Mouse (Mus musculus) midbrain, embryonic 14.5 days (tissue): ENCODE data around the gene Pi4kb. TPM values are rescaled to one million over a fixed set of nuclear protein-coding genes. Genes with fewer than 3 reads are reported as not detected.
A peak's percentile ranks its signal among the peaks of the same experiment; 100 is the strongest.
"Not testable (repeated sequence)": the region's sequence is repeated elsewhere in the genome, so short reads cannot be mapped to it uniquely, and the experiment has no call there.

ENCODE experiments used
- ATAC-seq: fragments of 200-750 bp; cut with Nextera tagmentation; 2 replicates; pipeline ENCODE4 v1.8.0; 2017; ENCODE audit warnings: moderate number of reproducible peaks, moderate library complexity; ENCODE audit not compliant: low FRiP score, low TSS enrichment
- DNase-seq: peaks from one replicate; pipeline ENCODE4 v3.0.0-alpha.2; 2015
- H3K27ac ChIP-seq: fragments of 300-500 bp; sonication (generic); replicated peaks from 2 replicates; pipeline ENCODE4 v1.5.1; 2014; ENCODE audit warnings: mild to moderate bottlenecking, low read depth, low read length, moderate library complexity
- H3K27me3 ChIP-seq: fragments of 300-500 bp; sonication (generic); 2 replicates; pipeline ENCODE4 v1.6.1; 2014; ENCODE audit warnings: low read length, control low read depth, mixed read lengths; ENCODE audit not compliant: control insufficient read depth, insufficient read depth
- H3K36me3 ChIP-seq: fragments of 300-500 bp; sonication (generic); 2 replicates; pipeline ENCODE4 v1.6.1; 2014; ENCODE audit warnings: low read length, control low read depth; ENCODE audit not compliant: control insufficient read depth, insufficient read depth
- H3K4me1 ChIP-seq: fragments of 300-500 bp; sonication (generic); 2 replicates; pipeline ENCODE4 v1.6.1; 2014; ENCODE audit warnings: mild to moderate bottlenecking, antibody characterized with exemption, low read length, control low read depth; ENCODE audit not compliant: control insufficient read depth, insufficient read depth
- H3K4me2 ChIP-seq: fragments of 300-500 bp; sonication (generic); 2 replicates; pipeline ENCODE4 v1.6.1; 2014; ENCODE audit warnings: mild to moderate bottlenecking, low read length, moderate library complexity
- H3K4me3 ChIP-seq: fragments of 300-500 bp; sonication (generic); replicated peaks from 2 replicates; pipeline ENCODE4 v1.5.1; 2014; ENCODE audit warnings: low read depth, low read length
- H3K9ac ChIP-seq: fragments of 300-500 bp; sonication (generic); replicated peaks from 2 replicates; pipeline ENCODE4 v1.6.1; 2014; ENCODE audit warnings: mild to moderate bottlenecking, low read length, moderate library complexity
- H3K9me3 ChIP-seq: fragments of 300-500 bp; sonication (generic); 2 replicates; pipeline ENCODE4 v1.6.1; 2016; ENCODE audit warnings: low read length, control low read depth, mixed read lengths; ENCODE audit not compliant: control insufficient read depth
- WGBS: fragments of 180-500 bp; shearing (Covaris S2); extraction: QIAGEN DNeasy Blood & Tissue Kit; methylation state at CpG from one replicate; pipeline ENCODE4 v1.1.7; 2014; 5-methylcytosine and 5-hydroxymethylcytosine counted together
- polyA plus RNA-seq: library from polyadenylated mRNA; unstranded; fragments of >200 nt; fragmentation: Nextera tagmentation; extraction: Ambion mirVana; gene quantifications from 2 replicates; pipeline ENCODE4 v1.2.1, GENCODE M21; 2014

Pi4kb gene
- polyA plus RNA-seq, 1 experiment from 2014 or later, result 28.7 TPM

- Histone ChIP-seq H3K4me2 (peak overlapping the region; percentile 77), H3K4me1 (peaks cover 14% of the 10 kb centered on the region), H3K36me3 (peaks cover 16% of the 10 kb centered on the region), H3K27ac (peak overlapping the region; percentile 94), H3K4me3 (peak overlapping the region; percentile 74), H3K27me3 (no peaks in the 10 kb centered on the region), H3K9ac (peak overlapping the region; percentile 62), H3K9me3 (no peaks in the 10 kb centered on the region)
- under 1% methylated on average over 40 of the region's 40 CpGs for WGBS
- ATAC-seq (peak; percentile 75), DNase-seq (peak; percentile 93)
Measured at GRCm38 (mm10) chr3:95015891-95016531, 41.5 kb downstream of the Pi4kb start.

- Histone ChIP-seq H3K4me3 (peak overlapping the region; percentile 74), H3K4me1 (peaks cover 14% of the 10 kb centered on the region), H3K27me3 (no peaks in the 10 kb centered on the region), H3K36me3 (peaks cover 10% of the 10 kb centered on the region), H3K9ac (peak overlapping the region; percentile 54), H3K4me2 (peak overlapping the region; percentile 77), H3K9me3 (no peaks in the 10 kb centered on the region), H3K27ac (peak overlapping the region; percentile 94)
- ATAC-seq (no peak), DNase-seq (no peak)
- WGBS, result 5% methylated on average over 21 of the region's 21 CpGs
Measured at GRCm38 (mm10) chr3:95016532-95017056, 42.1 kb downstream of the Pi4kb start.

- Histone ChIP-seq H3K9ac (no peak overlapping the region), H3K27me3 (no peaks in the 10 kb centered on the region), H3K4me1 (peaks cover 7% of the 10 kb centered on the region), H3K36me3 (no peaks in the 10 kb centered on the region), H3K4me3 (no peak overlapping the region), H3K9me3 (no peaks in the 10 kb centered on the region), H3K27ac (no peak overlapping the region), H3K4me2 (no peak overlapping the region)
- ATAC-seq (no peak), DNase-seq (no peak)
- WGBS, result 93% methylated on average over 2 of the region's 2 CpGs
Measured at GRCm38 (mm10) chr3:95018741-95019140, 44.2 kb downstream of the Pi4kb start.

- H3K27me3 ChIP-seq, H3K9me3 ChIP-seq, DNase-seq, H3K4me3 ChIP-seq, ATAC-seq, H3K36me3 ChIP-seq, H3K4me2 ChIP-seq, H3K4me1 ChIP-seq, H3K27ac ChIP-seq, H3K9ac ChIP-seq: not testable (repeated sequence)
- WGBS, result 94% methylated on average over 5 of the region's 5 CpGs
Measured at GRCm38 (mm10) chr3:95020956-95021355, 46.4 kb downstream of the Pi4kb start.

- Histone ChIP-seq H3K36me3 (no peaks in the 10 kb centered on the region), H3K27ac (no peak overlapping the region), H3K4me3 (no peak overlapping the region), H3K27me3 (no peaks in the 10 kb centered on the region), H3K4me1 (no peaks in the 10 kb centered on the region), H3K9ac (no peak overlapping the region), H3K4me2 (no peak overlapping the region), H3K9me3 (no peaks in the 10 kb centered on the region)
- ATAC-seq (no peak), DNase-seq (no peak)
- WGBS, result 29% methylated on average over 11 of the region's 11 CpGs
Measured at GRCm38 (mm10) chr3:95024551-95024950, 50.0 kb downstream of the Pi4kb start.

GRCm38 (mm10) chr3:95025202-95025601 lies 50.7 kb downstream of the Pi4kb start:
- peaks cover under 1% of the 10 kb centered on the region; the same call in 1 of the 2 replicates for H3K36me3 ChIP-seq
- H3K4me3 ChIP-seq, result no peak overlapping the region
- no peak overlapping the region for H3K27ac ChIP-seq
- ATAC-seq, result no peak
- no peak overlapping the region for H3K9ac ChIP-seq
- no peaks in the 10 kb centered on the region for H3K4me1 ChIP-seq
- no peaks in the 10 kb centered on the region for H3K9me3 ChIP-seq
- 43% methylated on average over 5 of the region's 5 CpGs for WGBS
- no peak overlapping the region for H3K4me2 ChIP-seq
- H3K27me3 ChIP-seq, result no peaks in the 10 kb centered on the region
- no peak for DNase-seq

- H3K9me3 ChIP-seq, result no peaks in the 10 kb centered on the region
- H3K27ac ChIP-seq, result no peak overlapping the region
- DNase-seq (no peak), ATAC-seq (no peak)
- H3K36me3 ChIP-seq, result peaks cover 19% of the 10 kb centered on the region
- WGBS, result 61% methylated on average over 5 of the region's 5 CpGs
- H3K4me3 ChIP-seq, result no peak overlapping the region
- no peaks in the 10 kb centered on the region for H3K27me3 ChIP-seq
- H3K9ac ChIP-seq, result no peak overlapping the region
- no peak overlapping the region for H3K4me2 ChIP-seq
- no peaks in the 10 kb centered on the region for H3K4me1 ChIP-seq
Measured at GRCm38 (mm10) chr3:95027057-95027645, 52.6 kb downstream of the Pi4kb start.

GRCm38 (mm10) chr3:95027701-95028100 lies 53.2 kb downstream of the Pi4kb start:
- Histone ChIP-seq H3K27ac (no peak overlapping the region), H3K9me3 (no peaks in the 10 kb centered on the region), H3K36me3 (peaks cover 24% of the 10 kb centered on the region), H3K4me2 (no peak overlapping the region), H3K27me3 (no peaks in the 10 kb centered on the region), H3K9ac (no peak overlapping the region), H3K4me3 (no peak overlapping the region), H3K4me1 (no peaks in the 10 kb centered on the region)
- 72% methylated on average over 5 of the region's 5 CpGs for WGBS
- no peak for DNase-seq
- ATAC-seq, result no peak

- Histone ChIP-seq H3K36me3 (peaks cover 33% of the 10 kb centered on the region), H3K27ac (no peak overlapping the region), H3K4me3 (no peak overlapping the region), H3K4me1 (no peaks in the 10 kb centered on the region), H3K27me3 (no peaks in the 10 kb centered on the region), H3K9me3 (no peaks in the 10 kb centered on the region), H3K9ac (no peak overlapping the region), H3K4me2 (no peak overlapping the region)
- WGBS, result 91% methylated on average over 3 of the region's 3 CpGs
- no peak for DNase-seq
- ATAC-seq, result no peak
Measured at GRCm38 (mm10) chr3:95028603-95029002, 54.1 kb downstream of the Pi4kb start.
